Mouse (Mus musculus): ENCODE results near the gene Pdpn. TPM values are rescaled to one million over a fixed set of nuclear protein-coding genes. Genes with fewer than 3 reads are reported as not detected.

Pdpn gene
- polyA plus RNA-seq, 1 experiment from 2014 or later, result 113 TPM

GRCm38 (mm10) chr4:143227976-143228375 lies 71.4 kb downstream of the Pdpn start:
- no peak overlapping the region for H3K4me3 ChIP-seq
- H3K27ac ChIP-seq, result no peak overlapping the region
- no peaks in the 10 kb centered on the region for H3K9me3 ChIP-seq
- no peaks in the 10 kb centered on the region for H3K36me3 ChIP-seq
- H3K27me3 ChIP-seq (ENCODE audit: insufficient read depth, poor library complexity, severe bottlenecking), result no peaks in the 10 kb centered on the region
- WGBS, result 78% methylated on average over 5 of the region's 5 CpGs
- no peak for DNase-seq (ENCODE audit: low spot score)
- H3K4me1 ChIP-seq (replicated peaks), result 0 out of 2 replicates have a peak, but pooled peaks cover 4% of the 10 kb centered on the region

- Histone ChIP-seq H3K4me3 (no peak overlapping the region), H3K27me3 (ENCODE audit: insufficient read depth, poor library complexity, severe bottlenecking) (no peaks in the 10 kb centered on the region), H3K36me3 (no peaks in the 10 kb centered on the region), H3K27ac (no peak overlapping the region), H3K9me3 (no peaks in the 10 kb centered on the region), H3K4me1 (replicated peaks) (0 out of 2 replicates have a peak, but pooled peaks cover 4% of the 10 kb centered on the region)
- 55% methylated on average over 9 of the region's 9 CpGs for WGBS
- DNase-seq (ENCODE audit: low spot score), result peak; percentile 13
Observed at GRCm38 (mm10) chr4:143225886-143226285, 73.5 kb downstream of the Pdpn start.

GRCm38 (mm10) chr4:143219316-143219751 lies 80.0 kb downstream of the Pdpn start:
- H3K27me3 ChIP-seq (ENCODE audit: insufficient read depth, poor library complexity, severe bottlenecking), result 0 out of 2 replicates have a peak, but pooled peaks cover 6% of the 10 kb centered on the region
- H3K9me3 ChIP-seq, result no peaks in the 10 kb centered on the region
- peak overlapping the region; percentile 16; the same call in 1 of the 2 replicates for H3K4me3 ChIP-seq
- H3K27ac ChIP-seq, result peak overlapping the region; percentile 85
- peaks cover 5% of the 10 kb centered on the region for H3K4me1 ChIP-seq (replicated peaks)
- DNase-seq (ENCODE audit: low spot score), result peak; percentile 35
- no peaks in the 10 kb centered on the region for H3K36me3 ChIP-seq
- 31% methylated on average over 9 of the region's 9 CpGs for WGBS

- H3K4me3 ChIP-seq, result no peak overlapping the region
- no peaks in the 10 kb centered on the region for H3K9me3 ChIP-seq
- peaks cover 5% of the 10 kb centered on the region for H3K4me1 ChIP-seq (replicated peaks)
- no peaks in the 10 kb centered on the region for H3K36me3 ChIP-seq
- peak overlapping the region; percentile 85 for H3K27ac ChIP-seq
- H3K27me3 ChIP-seq (ENCODE audit: insufficient read depth, poor library complexity, severe bottlenecking), result 0 out of 2 replicates have a peak, but pooled peaks cover 6% of the 10 kb centered on the region
- DNase-seq (ENCODE audit: low spot score), result no peak
- WGBS, result 80% methylated on average over 2 of the region's 2 CpGs
Observed at GRCm38 (mm10) chr4:143218858-143219257, 80.5 kb downstream of the Pdpn start.

Other genes starting within 250 kb of the Pdpn start
- 14.4 and 15.9 TPM in 2 replicates for gene Prdm2, start 86.6 kb downstream of the Pdpn start, polyA plus RNA-seq (2016; fragmentation: Nextera tagmentation; extraction: Ambion mirVana)
- 0.14 and 0.18 TPM in 2 replicates for gene Lrrc38, start 50.2 kb upstream of the Pdpn start, polyA plus RNA-seq (2016; fragmentation: Nextera tagmentation; extraction: Ambion mirVana)
- gene Pramel1, start 94.9 kb upstream of the Pdpn start, polyA plus RNA-seq (2016; fragmentation: Nextera tagmentation; extraction: Ambion mirVana), result not detected in 2 replicates
- 18.2 and 21.9 TPM in 2 replicates for gene Pramef8, start 112.9 kb upstream of the Pdpn start, polyA plus RNA-seq (2016; fragmentation: Nextera tagmentation; extraction: Ambion mirVana)
- gene Oog4, start 150.8 kb upstream of the Pdpn start, polyA plus RNA-seq (2016; fragmentation: Nextera tagmentation; extraction: Ambion mirVana), result not detected in 2 replicates
- not detected in 2 replicates for gene Gm13043, start 211.8 kb upstream of the Pdpn start, polyA plus RNA-seq (2016; fragmentation: Nextera tagmentation; extraction: Ambion mirVana)
- not detected in 2 replicates for gene Gm13040, start 236.4 kb upstream of the Pdpn start, polyA plus RNA-seq (2016; fragmentation: Nextera tagmentation; extraction: Ambion mirVana)